Mouse (Mus musculus): ENCODE data around the gene Col6a2. TPM values are rescaled to one million over a fixed set of nuclear protein-coding genes. Genes with fewer than 3 reads are reported as not detected.

Col6a2 gene
- polyA plus RNA-seq (2012; rRNA removed) = 173 and 175 TPM in 2 replicates

- no peaks in the 10 kb centered on the region; the same call in 1 of the 2 replicates for H3K4me1 ChIP-seq (ENCODE audit: control insufficient read depth, insufficient read depth, low read length)
- peak within 1 kb of the TSS; percentile 72 for H3K4me3 ChIP-seq (replicated peaks; ENCODE audit: extremely low read depth, low read depth, low read length)
- DNase-seq = peak; percentile 81
- 2% methylated on average over 28 of the region's 31 CpGs for WGBS
- TF ChIP-seq POLR2A (IDR thresholded peaks at IDR 0.05; ENCODE audit: borderline replicate concordance, extremely low read depth, low read depth, low read length) = peak; percentile 47; the same call in 1 of the 2 replicates
- peak; percentile 23; the same call in 1 of the 2 replicates for TF ChIP-seq CTCF (IDR thresholded peaks at IDR 0.05; ENCODE audit: insufficient read depth, low read length)
Observed at GRCm38 (mm10) chr10:76622928-76623680, at the start of gene Col6a2. TSS of gene Col6a2 (minus strand) at chr10:76623630.

DNA sequence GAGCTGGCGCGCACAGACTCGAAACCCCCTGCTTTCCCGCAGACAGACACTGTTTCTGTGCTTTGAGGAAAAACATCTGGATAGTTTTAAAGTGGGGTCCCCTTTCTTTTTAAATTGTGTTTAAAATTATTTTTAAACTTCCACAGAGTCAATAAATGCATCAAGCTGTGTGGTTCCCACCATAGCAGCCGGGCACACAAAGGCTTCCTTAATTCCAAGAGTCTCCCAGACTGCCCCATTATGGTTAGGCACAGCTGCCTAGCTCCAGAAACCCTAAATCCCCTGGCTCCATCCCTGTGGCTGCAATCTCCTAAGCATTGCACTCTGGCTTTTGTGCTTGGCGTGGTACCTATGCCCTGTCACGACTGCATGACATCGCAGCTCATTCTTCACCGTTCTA is 48.5 kb upstream of the Col6a2 start:
- H3K4me3 ChIP-seq (replicated peaks; ENCODE audit: extremely low read depth, low read depth, low read length) = no peak overlapping the region
- WGBS = 78% methylated on average over 9 of the region's 9 CpGs
- no peak for TF ChIP-seq POLR2A (IDR thresholded peaks at IDR 0.05; ENCODE audit: borderline replicate concordance, extremely low read depth, low read depth, low read length)
- no peak for TF ChIP-seq CTCF (IDR thresholded peaks at IDR 0.05; ENCODE audit: insufficient read depth, low read length)
- peak; percentile 0 for DNase-seq
- peaks cover 3% of the 10 kb centered on the region; the same call in 1 of the 2 replicates for H3K4me1 ChIP-seq (ENCODE audit: control insufficient read depth, insufficient read depth, low read length)

DNA sequence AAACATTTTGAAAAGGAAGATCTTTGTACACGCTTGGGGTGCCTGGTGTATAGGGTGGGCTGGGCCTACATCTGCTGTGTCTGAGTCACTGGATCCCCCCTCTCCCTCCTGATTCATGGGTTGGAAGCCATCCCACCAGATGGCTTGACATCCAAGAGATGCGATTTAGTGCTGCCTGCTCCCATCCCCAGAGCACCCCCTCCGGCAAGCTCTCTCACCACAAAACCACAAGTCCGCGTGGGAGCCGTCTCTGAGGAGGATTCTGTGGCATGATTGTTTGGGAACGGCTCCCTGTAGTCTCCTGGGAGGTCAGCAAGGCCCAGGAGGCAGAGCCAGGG is 45.5 kb upstream of the Col6a2 start:
- Histone ChIP-seq H3K4me3 (replicated peaks; ENCODE audit: extremely low read depth, low read depth, low read length) (no peak overlapping the region), H3K4me1 (ENCODE audit: control insufficient read depth, insufficient read depth, low read length) (no peaks in the 10 kb centered on the region)
- TF ChIP-seq POLR2A (IDR thresholded peaks at IDR 0.05; ENCODE audit: borderline replicate concordance, extremely low read depth, low read depth, low read length) (no peak), CTCF (IDR thresholded peaks at IDR 0.05; ENCODE audit: insufficient read depth, low read length) (no peak)
- WGBS = 52% methylated on average over 7 of the region's 7 CpGs
- peak; percentile 3 for DNase-seq

- Histone ChIP-seq H3K4me1 (ENCODE audit: control insufficient read depth, insufficient read depth, low read length) (no peaks in the 10 kb centered on the region), H3K4me3 (replicated peaks; ENCODE audit: extremely low read depth, low read depth, low read length) (no peak overlapping the region)
- peak; percentile 1 for DNase-seq
- 71% methylated on average over 4 of the region's 4 CpGs for WGBS
- TF ChIP-seq POLR2A (IDR thresholded peaks at IDR 0.05; ENCODE audit: borderline replicate concordance, extremely low read depth, low read depth, low read length) (no peak), CTCF (IDR thresholded peaks at IDR 0.05; ENCODE audit: insufficient read depth, low read length) (no peak)
Observed at GRCm38 (mm10) chr10:76668261-76668946, 45.0 kb upstream of the Col6a2 start.

DNA sequence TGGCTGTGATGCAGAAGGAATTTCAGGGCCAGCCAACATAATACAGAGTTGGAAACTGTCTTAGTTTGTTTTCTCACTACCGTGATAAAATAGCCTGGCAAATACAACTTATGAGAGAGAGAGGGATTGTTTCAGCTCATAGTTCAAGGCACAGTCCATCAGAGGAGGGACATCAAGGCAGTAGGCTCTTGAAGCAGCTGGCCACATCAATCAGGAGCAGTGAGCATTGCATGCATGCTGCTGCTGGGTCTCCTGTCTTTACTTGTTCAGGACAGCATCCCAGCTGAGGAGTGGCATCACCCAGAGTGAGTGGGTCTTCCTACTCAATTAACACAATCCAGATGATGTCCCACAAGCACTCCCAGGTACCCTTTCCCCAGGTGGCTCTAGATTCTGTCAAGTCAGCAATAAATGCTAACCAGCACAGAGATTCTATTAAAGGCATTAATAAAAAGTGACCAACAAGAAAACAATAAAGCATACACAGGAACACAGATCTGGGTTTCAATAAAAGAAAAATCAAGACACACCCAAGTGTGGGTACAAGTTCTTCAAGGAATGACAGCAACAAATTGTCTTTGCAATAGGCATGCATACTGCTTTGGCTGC is 43.9 kb upstream of the Col6a2 start:
- TF ChIP-seq CTCF (IDR thresholded peaks at IDR 0.05; ENCODE audit: insufficient read depth, low read length) = no peak
- TF ChIP-seq POLR2A (IDR thresholded peaks at IDR 0.05; ENCODE audit: borderline replicate concordance, extremely low read depth, low read depth, low read length) = no peak
- 55% methylated on average over 1 of the region's 1 CpGs for WGBS
- DNase-seq = no peak
- no peaks in the 10 kb centered on the region for H3K4me1 ChIP-seq (ENCODE audit: control insufficient read depth, insufficient read depth, low read length)
- H3K4me3 ChIP-seq (replicated peaks; ENCODE audit: extremely low read depth, low read depth, low read length) = no peak overlapping the region

- 90% methylated on average over 11 of the region's 11 CpGs for WGBS
- TF ChIP-seq CTCF (IDR thresholded peaks at IDR 0.05; ENCODE audit: insufficient read depth, low read length) = no peak
- TF ChIP-seq POLR2A (IDR thresholded peaks at IDR 0.05; ENCODE audit: borderline replicate concordance, extremely low read depth, low read depth, low read length) = no peak
- DNase-seq = peak; percentile 1
- Histone ChIP-seq H3K4me1 (ENCODE audit: control insufficient read depth, insufficient read depth, low read length) (no peaks in the 10 kb centered on the region), H3K4me3 (replicated peaks; ENCODE audit: extremely low read depth, low read depth, low read length) (no peak overlapping the region)
Observed at GRCm38 (mm10) chr10:76665551-76665950, 42.1 kb upstream of the Col6a2 start.

GRCm38 (mm10) chr10:76664156-76665115 is 41.0 kb upstream of the Col6a2 start:
- H3K4me3 ChIP-seq (replicated peaks; ENCODE audit: extremely low read depth, low read depth, low read length) = no peak overlapping the region
- H3K4me1 ChIP-seq (ENCODE audit: control insufficient read depth, insufficient read depth, low read length) = no peaks in the 10 kb centered on the region
- WGBS = 61% methylated on average over 20 of the region's 20 CpGs
- TF ChIP-seq POLR2A (IDR thresholded peaks at IDR 0.05; ENCODE audit: borderline replicate concordance, extremely low read depth, low read depth, low read length) (no peak), CTCF (IDR thresholded peaks at IDR 0.05; ENCODE audit: insufficient read depth, low read length) (no peak)
- DNase-seq = peak; percentile 48

GRCm38 (mm10) chr10:76653345-76654336 is 30.2 kb upstream of the Col6a2 start:
- WGBS = 66% methylated on average over 11 of the region's 11 CpGs
- no peak for DNase-seq

More at GRCm38 (mm10) chr10:76653345-76654336, 30.2 kb upstream of the Col6a2 start:
- no peak for TF ChIP-seq CTCF (IDR thresholded peaks at IDR 0.05; ENCODE audit: insufficient read depth, low read length)
- TF ChIP-seq POLR2A (IDR thresholded peaks at IDR 0.05; ENCODE audit: borderline replicate concordance, extremely low read depth, low read depth, low read length) = no peak
- H3K4me1 ChIP-seq (ENCODE audit: control insufficient read depth, insufficient read depth, low read length) = no peaks in the 10 kb centered on the region
- no peak overlapping the region for H3K4me3 ChIP-seq (replicated peaks; ENCODE audit: extremely low read depth, low read depth, low read length)
